Mouse (Mus musculus) brain, embryonic 14.5 days (tissue): ENCODE data around the gene S1pr1. TPM values are rescaled to one million over a fixed set of nuclear protein-coding genes. Genes with fewer than 3 reads are reported as not detected.

Source experiments
- DNase-seq: peaks from one replicate; pipeline ENCODE4 v3.0.0-alpha.2; 2011; ENCODE audit warnings: low read depth
- CTCF ChIP-seq: fragments of 200-500 bp; IDR thresholded peaks from 2 replicates; pipeline ENCODE4 v1.5.1; 2012; ENCODE audit warnings: inconsistent platforms, mild to moderate bottlenecking, moderate library complexity, borderline replicate concordance; ENCODE audit not compliant: insufficient read depth, insufficient read length; ENCODE audit errors: extremely low read depth
- POLR2A ChIP-seq: fragments of 200-500 bp; IDR thresholded peaks from 2 replicates; pipeline ENCODE4 v1.6.1; 2012; ENCODE audit warnings: mild to moderate bottlenecking, inconsistent platforms, borderline replicate concordance; ENCODE audit not compliant: poor library complexity, insufficient read depth, insufficient read length, severe bottlenecking; ENCODE audit errors: extremely low read depth
- polyA plus RNA-seq: library from polyadenylated mRNA; depleted of rRNA; stranded (reverse); fragments of >200 nt; gene quantifications from 2 replicates; pipeline ENCODE4 v1.2.3, GENCODE M21; 2012

The S1pr1 gene
- polyA plus RNA-seq, 1 experiment: 27.6 TPM

DNA sequence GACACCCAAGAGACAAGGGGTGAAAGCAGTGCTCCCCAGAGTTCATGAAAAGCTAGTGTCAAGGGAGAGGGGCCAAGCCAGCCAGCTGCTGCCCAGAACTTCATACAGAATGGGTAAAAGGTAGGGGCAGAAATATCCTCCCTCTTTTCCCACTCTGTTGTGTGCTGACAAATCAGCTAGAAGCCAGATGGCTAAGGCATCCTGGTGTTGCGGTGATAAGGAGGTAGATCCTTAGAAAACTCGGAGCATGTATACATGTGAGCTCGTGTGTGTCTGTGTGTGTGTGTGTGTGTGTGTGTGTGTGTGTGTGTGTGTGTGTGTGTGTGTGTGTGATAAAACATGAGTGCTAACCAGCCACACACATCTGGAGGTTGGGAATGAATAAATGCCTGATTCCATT is 20.7 kb upstream of the S1pr1 start:
- TF ChIP-seq CTCF (no peak), POLR2A (no peak)
- peak; percentile 17 for DNase-seq

DNA sequence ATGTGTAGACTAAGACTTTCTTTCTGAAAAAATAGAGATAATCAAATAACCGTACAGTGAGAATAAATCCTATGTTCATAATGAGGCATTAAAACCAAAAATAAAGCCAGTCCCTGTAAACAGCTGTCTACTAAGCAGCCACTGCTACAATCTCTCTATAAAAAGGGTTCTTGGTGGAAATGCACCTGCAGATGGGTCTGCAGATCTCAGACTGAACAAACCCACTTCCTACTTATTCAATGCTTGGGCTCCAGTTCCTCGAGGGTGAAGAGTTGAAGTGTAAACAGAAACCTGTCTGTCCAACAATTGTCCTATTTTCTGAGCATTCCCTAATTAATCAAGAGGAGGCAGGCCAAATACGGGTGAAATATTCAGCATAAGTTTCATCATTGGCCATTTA is 20.0 kb upstream of the S1pr1 start:
- no peak for DNase-seq
- TF ChIP-seq POLR2A: no peak
- TF ChIP-seq CTCF: no peak

DNA sequence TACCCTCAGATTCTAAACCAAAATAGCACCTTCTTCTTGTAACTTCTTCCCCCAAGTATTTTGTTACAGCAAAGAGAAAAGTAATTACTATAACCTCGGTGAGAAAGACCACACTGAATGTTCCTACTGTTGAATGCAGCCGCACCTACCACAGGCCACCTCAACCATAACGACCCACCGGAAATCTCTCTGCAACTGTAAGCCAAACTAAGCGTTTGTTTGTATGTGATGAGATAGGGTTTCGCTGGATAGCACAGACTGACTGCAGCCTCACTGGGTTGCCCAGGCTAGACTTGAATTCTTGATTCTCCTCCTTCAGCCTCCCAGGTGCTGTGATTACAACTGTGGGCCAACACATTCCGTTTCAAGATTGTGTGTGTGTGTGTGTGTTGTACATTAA is 15.5 kb upstream of the S1pr1 start:
- DNase-seq: no peak

DNA sequence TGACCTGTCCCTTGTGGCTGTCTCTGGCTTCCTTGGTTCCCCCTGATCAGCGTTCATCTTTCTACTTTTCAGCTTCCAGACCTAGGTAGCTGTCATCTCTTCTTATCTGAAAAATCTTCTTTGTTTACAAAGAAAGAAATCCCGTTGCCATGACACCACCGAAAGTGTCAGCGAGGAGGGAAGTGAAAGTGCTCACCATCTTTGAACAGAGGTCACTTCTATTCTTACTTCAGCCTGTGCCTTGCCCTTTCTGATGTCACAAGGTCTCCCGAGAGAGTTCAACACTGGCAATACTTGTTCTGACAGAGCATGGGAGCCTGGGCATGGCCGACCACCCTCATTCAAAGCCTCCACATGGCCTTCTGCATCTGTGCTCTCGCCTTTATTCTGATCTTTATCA is 14.3 kb upstream of the S1pr1 start:
- DNase-seq: no peak
- TF ChIP-seq POLR2A: no peak
- TF ChIP-seq CTCF: no peak

More for the DNA sequence above, 15.5 kb upstream of the S1pr1 start:
- no peak for TF ChIP-seq POLR2A
- TF ChIP-seq CTCF: no peak

DNA sequence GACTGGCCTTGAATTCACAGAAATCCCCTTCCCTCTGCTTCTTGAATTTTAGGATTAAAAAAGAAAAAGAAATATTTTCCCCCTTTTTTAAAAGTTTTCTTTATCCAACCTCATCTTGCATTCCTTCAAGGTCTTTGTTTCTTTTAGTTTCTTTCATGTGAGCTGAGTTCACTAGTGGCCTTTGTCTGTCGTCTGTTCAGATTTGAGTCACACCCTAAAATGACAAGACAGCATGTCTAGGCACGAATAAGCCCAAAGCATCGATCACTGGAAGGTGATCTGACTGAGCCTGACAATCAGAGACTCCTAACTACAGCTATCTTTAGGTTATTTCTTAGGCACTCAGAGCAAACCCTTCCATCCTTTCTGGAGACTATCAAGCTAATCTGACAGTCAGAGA is 13.3 kb upstream of the S1pr1 start:
- TF ChIP-seq CTCF (no peak), POLR2A (no peak)
- DNase-seq: no peak

DNA sequence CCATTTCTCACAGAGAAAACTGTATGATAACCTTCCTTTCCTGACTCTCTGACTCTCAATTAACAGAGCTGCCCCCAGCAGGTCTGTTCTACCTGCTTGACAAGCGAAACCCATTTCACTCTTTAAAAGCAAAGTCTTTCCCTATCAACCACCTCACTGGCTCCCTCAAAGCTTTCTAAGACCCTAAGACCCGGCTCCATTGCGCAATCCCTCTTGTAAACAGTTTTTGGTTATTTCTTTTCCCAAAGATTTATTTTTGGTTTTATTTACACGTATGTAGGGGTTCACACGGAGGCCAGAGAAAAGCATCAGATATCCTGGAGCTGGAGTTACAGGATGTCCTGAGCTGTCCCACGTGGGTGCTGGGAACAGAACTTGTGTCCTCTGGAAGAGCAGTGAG is 4.0 kb upstream of the S1pr1 start:
- no peak for TF ChIP-seq POLR2A
- TF ChIP-seq CTCF: no peak
- DNase-seq: no peak

DNA sequence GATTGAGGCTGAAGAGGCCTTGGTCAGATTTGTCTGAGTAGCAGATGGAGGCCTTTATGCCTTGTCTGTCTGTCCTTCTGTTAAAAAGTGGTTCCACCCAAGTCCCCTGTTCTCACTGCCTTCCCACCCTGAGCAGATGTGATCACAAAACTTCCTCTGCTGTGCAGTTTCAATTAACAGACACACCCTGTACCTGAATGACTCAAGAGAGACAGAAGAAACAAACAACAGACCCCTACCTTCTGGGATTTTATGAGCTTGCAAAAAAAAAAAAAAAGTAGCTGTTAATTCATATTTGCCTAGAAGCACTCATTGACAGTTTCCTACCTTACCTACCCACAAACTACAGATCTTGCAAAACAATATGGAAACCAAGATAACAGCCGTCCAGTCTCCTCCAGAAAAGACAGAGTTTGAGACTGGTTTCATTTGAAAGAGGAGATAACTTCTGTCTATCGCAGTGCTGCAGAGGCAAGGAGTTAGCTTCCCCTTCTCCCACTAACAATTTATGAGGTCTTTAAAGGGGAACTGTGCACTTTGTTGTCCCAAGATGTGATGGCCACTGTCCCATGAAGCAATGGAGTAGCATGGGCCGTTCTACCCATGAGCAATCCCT is 1.1 kb upstream of the S1pr1 start:
- TF ChIP-seq CTCF (no peak), POLR2A (no peak)
- DNase-seq: no peak

DNA sequence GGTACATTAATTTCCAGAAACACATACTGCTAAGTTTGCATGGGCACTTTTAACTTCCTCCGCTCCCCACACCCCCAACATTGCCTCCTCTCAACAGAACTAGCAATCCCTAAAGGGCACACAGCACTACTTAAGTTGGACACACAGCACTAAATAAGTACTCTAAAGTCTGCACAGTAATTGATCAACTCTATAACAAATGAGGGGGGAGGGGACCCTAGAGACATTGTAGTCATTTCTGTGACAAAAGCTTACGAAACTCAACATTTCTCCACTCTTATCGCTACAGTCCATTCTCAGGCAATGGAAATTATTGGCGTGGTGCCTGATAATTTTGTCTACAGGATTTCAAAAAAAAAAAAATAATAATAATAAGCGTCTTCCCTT is 830 bp downstream of the S1pr1 start:
- TF ChIP-seq POLR2A (no peak), CTCF (no peak)
- peak; percentile 47 for DNase-seq

DNA sequence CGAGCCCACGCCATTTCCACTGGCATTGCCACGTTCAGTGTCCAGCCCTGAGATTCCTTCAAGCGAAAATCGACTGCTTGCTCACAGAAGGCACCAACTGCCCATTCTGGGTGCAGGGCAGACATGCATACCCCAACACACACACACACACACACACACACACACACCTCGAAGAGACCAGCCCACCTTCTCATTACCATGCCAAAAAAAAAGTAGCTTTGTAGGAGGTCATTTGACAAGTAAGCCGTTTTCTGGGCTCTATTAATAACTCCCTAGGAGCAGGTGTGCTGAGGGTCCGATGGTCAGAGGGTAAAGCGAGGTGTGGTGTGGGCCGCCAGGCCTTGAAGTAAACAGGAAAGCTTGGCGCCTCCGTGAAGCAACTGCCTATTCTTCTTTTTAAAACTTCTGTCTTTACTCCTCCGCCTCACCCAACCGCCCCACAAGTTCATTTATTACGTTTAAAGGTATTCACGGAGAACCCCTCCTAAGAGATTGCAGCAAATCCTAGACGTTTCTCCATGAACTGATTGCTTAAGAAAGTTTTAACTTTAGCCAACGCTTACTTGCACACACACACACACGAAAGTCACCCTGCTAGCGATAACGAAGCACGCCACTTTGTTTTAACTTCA is 1.3 kb downstream of the S1pr1 start:
- peak; percentile 28 for DNase-seq
- no peak for TF ChIP-seq POLR2A
- TF ChIP-seq CTCF: no peak

DNA sequence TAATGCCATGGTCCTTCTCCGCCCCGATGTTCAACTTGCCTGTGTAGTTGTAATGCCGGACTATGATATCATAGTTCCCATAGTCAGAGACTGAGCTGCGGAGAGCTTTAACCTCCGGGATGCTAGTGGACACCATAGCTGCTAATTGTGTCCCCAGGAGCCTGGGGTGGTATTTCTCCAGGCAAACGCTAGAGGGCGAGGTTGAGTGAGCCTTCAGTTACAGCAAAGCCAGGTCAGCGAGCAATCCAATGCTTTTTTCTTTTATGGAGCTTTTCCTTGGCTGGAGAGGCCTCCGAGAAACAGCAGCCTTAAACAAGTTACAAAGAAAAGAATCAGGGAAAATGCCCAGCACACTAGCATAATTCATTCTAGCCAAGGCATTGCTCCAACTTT is 2.1 kb downstream of the S1pr1 start:
- TF ChIP-seq POLR2A (no peak), CTCF (peak; percentile 89)
- peak; percentile 86 for DNase-seq

DNA sequence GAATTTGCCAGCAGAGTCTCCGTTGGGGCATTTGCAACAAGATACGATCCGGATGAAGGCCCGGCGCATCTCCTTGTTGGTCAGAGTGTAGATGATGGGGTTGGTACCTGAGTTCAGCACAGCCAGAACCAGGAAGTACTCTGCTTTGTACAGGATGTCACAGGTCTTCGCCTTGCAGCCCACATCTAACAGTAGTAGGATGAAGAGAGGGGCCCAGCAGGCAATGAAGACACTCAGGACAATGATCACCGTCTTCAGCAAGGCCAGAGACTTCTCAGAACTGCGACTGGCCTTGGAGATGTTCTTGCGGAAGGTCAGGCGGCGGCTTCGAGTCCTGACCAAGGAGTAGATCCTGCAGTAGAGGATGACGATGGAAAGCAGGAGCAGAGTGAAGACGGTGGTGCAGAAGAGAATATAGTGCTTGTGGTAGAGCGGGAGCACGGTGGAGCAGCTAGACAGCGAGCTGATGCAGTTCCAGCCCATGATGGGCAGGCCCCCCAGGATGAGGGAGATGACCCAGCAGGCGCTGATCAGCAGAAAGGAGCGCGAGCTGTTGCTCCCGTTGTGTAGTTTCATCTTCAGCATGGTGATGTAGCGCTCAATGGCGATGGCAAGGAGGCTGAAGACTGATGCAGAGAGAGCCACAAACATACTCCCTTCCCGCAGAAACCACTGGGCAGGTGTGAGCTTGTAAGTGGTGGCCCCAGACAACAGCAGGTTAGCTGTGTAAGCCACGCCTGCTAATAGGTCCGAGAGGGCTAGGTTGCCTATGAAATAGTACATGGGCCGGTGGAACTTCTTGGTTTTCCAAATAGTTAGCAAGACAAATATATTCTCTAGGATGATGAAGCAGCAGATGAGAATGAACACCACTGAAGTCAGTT is 2.7 kb downstream of the S1pr1 start:
- peak; percentile 17 for DNase-seq
- no peak for TF ChIP-seq POLR2A
- no peak for TF ChIP-seq CTCF

DNA sequence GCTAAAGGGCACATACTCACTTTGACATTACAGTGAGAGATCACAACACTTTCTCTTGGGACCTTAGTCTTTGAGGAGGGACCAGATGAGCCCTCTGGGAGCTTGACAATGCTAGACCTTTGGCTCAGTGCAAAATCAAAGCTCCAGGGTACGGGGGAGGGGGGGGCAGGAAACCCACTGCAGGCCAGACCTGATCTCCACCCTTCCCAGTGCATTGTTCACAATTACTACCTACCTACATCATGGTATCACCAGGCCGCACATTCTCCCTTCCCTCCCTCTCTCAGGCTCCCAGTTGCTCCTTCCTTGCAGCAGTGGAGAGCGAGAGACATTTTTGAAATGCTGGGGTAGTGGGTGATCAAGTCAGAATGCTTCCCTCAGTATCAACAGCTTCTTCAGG is 3.5 kb downstream of the S1pr1 start:
- TF ChIP-seq POLR2A (no peak), CTCF (no peak)
- DNase-seq: no peak

DNA sequence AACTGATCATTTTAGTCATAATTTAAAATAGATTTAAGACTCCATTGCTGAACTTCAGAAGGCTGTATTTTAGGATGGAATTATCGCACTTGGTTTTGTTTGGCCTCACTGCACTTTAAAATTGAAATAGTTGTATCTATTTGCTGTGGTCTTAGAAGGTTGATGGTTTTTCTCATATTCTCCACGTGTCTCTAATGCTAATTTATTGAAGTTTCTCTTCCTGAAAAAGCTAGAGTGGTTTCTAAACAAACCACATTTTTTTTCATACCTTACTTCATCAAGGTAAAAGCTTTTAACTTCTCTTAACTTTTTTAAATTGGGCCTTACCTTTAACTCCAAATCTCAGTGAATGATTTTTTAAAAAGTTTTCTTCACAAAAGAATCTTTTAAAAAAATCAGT is 4.8 kb downstream of the S1pr1 start:
- DNase-seq: no peak
- TF ChIP-seq CTCF: no peak
- no peak for TF ChIP-seq POLR2A
